ENCODE assay signal across 20 mouse cellular contexts in genomic region chr10:5504761-5505160, GRCm38 (mm10). TPM values are rescaled to one million over a fixed set of nuclear protein-coding genes. Genes with fewer than 3 reads are reported as not detected.
A peak's percentile ranks its signal among the peaks of the same experiment; 100 is the strongest.
DNase-seq lines count a peak whose midpoint lies in the region; ATAC-seq and TF ChIP-seq lines count a peak whose summit lies in the region.
"Had no signal": no experiment of that assay in that cellular context is flagged by ENCODE, and none has a peak within 500 bp of the region (broad histone marks: within the 10 kb centered on the region; RNA-seq: fewer than 3 reads in every experiment).

No protein-coding gene starts in this region.

- no peaks in the 10 kb centered on the region for H3K36me3 ChIP-seq in intestine, postnatal 0 days (ENCODE audit: control insufficient read depth, insufficient read depth)
- H3K36me3 ChIP-seq: embryonic facial prominence, embryonic 12.5 days; forebrain, embryonic 15.5 days; heart, embryonic 13.5 days; hindbrain, embryonic 12.5 days had no signal

- WGBS in intestine, postnatal 0 days, result 56% methylated on average over 3 of the region's 3 CpGs

- H3K4me1 ChIP-seq in intestine, postnatal 0 days (replicated peaks; ENCODE audit: control insufficient read depth, insufficient read depth, low read length), result no peaks in the 10 kb centered on the region
- H3K4me1 ChIP-seq: embryonic facial prominence, embryonic 12.5 days; forebrain, embryonic 15.5 days; heart, embryonic 13.5 days; hindbrain, embryonic 12.5 days had no signal

- H3K4me3 ChIP-seq in intestine, postnatal 0 days (ENCODE audit: low read depth, low read length), result no peak overlapping the region
- H3K4me3 ChIP-seq: embryonic facial prominence, embryonic 12.5 days; forebrain, embryonic 15.5 days; heart, embryonic 13.5 days; hindbrain, embryonic 12.5 days had no signal

- no peak overlapping the region for H3K27ac ChIP-seq in intestine, postnatal 0 days (ENCODE audit: low read depth, low read length)
- H3K27ac ChIP-seq: embryonic facial prominence, embryonic 12.5 days; forebrain, embryonic 15.5 days; heart, embryonic 13.5 days; hindbrain, embryonic 12.5 days had no signal

- H3K27me3 ChIP-seq in intestine, postnatal 0 days (replicated peaks; ENCODE audit: control insufficient read depth, insufficient read depth, low read length), result no peaks in the 10 kb centered on the region
- H3K27me3 ChIP-seq: CH12.LX; embryonic facial prominence, embryonic 12.5 days; forebrain, embryonic 15.5 days; heart, embryonic 13.5 days; hindbrain, embryonic 12.5 days had no signal

- no peak for ATAC-seq in intestine, postnatal 0 days
- ATAC-seq: forebrain, embryonic 15.5 days; hindbrain, embryonic 16.5 days; inflammation-experienced regulatory T-cells, adult 6 months had no signal

- no peak overlapping the region for H3K4me2 ChIP-seq in intestine, postnatal 0 days (replicated peaks; ENCODE audit: low read depth)
- H3K4me2 ChIP-seq: embryonic facial prominence, embryonic 12.5 days; forebrain, embryonic 15.5 days; heart, embryonic 13.5 days; hindbrain, embryonic 12.5 days had no signal

- no peak for TF ChIP-seq CTCF in intestine, postnatal 0 days (IDR thresholded peaks at IDR 0.05; ENCODE audit: low read depth)

- no peaks in the 10 kb centered on the region for H3K9me3 ChIP-seq in intestine, postnatal 0 days (ENCODE audit: control insufficient read depth)
- H3K9me3 ChIP-seq: embryonic facial prominence, embryonic 12.5 days; forebrain, embryonic 15.5 days; heart, embryonic 13.5 days; hindbrain, embryonic 12.5 days had no signal

- no peak overlapping the region for H3K9ac ChIP-seq in intestine, postnatal 0 days (ENCODE audit: low read depth, low read length)
- H3K9ac ChIP-seq: embryonic facial prominence, embryonic 12.5 days; forebrain, embryonic 15.5 days; heart, embryonic 13.5 days; hindbrain, embryonic 12.5 days had no signal

- DNase-seq in brain, adult 2 months (ENCODE audit: low read depth, low spot score), result peak; percentile 99
- peak; percentile 94 for DNase-seq in cerebellum, adult 11-12 months
- DNase-seq in cerebellum, adult 9-10 months, result peak; percentile 95
- peak; percentile 86 to 91 for DNase-seq in cerebellum, postnatal 25 days
- DNase-seq in right cerebral cortex, postnatal 36 days (ENCODE audit: low spot score in 2 of 2), result no peak
- DNase-seq in kidney, adult 9 months, result no peak
- DNase-seq: adrenal gland, adult 8-10 months; adrenal gland, postnatal 36 days; gastrocnemius, postnatal 36 days; heart, adult 11 months; heart, postnatal 4 days; kidney, adult 11 months had no signal

RNA-seq across cellular contexts. Expression of gene Syne1, which starts 46.5 kb away (rescaled TPM):
- polyA plus RNA-seq in intestine, postnatal 0 days (2015; fragmentation: Nextera tagmentation; extraction: Ambion mirVana), result 4.3 and 5.7 TPM in 2 replicates

Comparison
In these comparisons a context has a peak if more than half of its experiments do, and no peak if none do; other contexts are left out.
1. DNase-seq: peak in brain, adult 2 months (single experiment), cerebellum, adult 11-12 months (single experiment), cerebellum, adult 9-10 months (single experiment) and cerebellum, postnatal 25 days (2 of 2); none in right cerebral cortex, postnatal 36 days (0 of 2) and kidney, adult 9 months (single experiment).